Mouse (Mus musculus): Measurements from ENCODE around the gene Il1rl2.
"Not testable (repeated sequence)": the region's sequence is repeated elsewhere in the genome, so short reads cannot be mapped to it uniquely, and the experiment has no call there.

The Il1rl2 gene

GRCm38 (mm10) chr1:40324457-40324856 is at the start of gene Il1rl2:
Gene Il1rl2, plus strand, starts transcription at chr1:40324610.
- DNase-seq (ENCODE audit: low spot score in 2 of 2): peak in 1 of 2 experiments; percentile 14

GRCm38 (mm10) chr1:40275285-40276013 is 49.0 kb upstream of the Il1rl2 start:
- DNase-seq (ENCODE audit: low spot score in 2 of 2): no peak

- DNase-seq (ENCODE audit: low spot score in 2 of 2): no peak
These were observed 46.5 kb upstream of the Il1rl2 start for GRCm38 (mm10) chr1:40277944-40278343.

GRCm38 (mm10) chr1:40278720-40279119 is 45.7 kb upstream of the Il1rl2 start:
- no peak for DNase-seq (ENCODE audit: low spot score in 2 of 2)

- no peak for DNase-seq (ENCODE audit: low spot score in 2 of 2)
These were observed 45.1 kb upstream of the Il1rl2 start for GRCm38 (mm10) chr1:40279182-40279743.

GRCm38 (mm10) chr1:40281950-40282349 is 42.5 kb upstream of the Il1rl2 start:
- no peak for DNase-seq (ENCODE audit: low spot score in 2 of 2)

GRCm38 (mm10) chr1:40282394-40282793 is 42.0 kb upstream of the Il1rl2 start:
- DNase-seq (ENCODE audit: low spot score in 2 of 2): no peak

- DNase-seq (ENCODE audit: low spot score in 2 of 2): no peak
These were observed 40.4 kb upstream of the Il1rl2 start for GRCm38 (mm10) chr1:40283995-40284394.

- DNase-seq (ENCODE audit: low spot score in 2 of 2): no peak
These were observed 33.7 kb upstream of the Il1rl2 start for GRCm38 (mm10) chr1:40290489-40291255.

- DNase-seq (ENCODE audit: low spot score in 2 of 2): no peak
These were observed 32.2 kb upstream of the Il1rl2 start for GRCm38 (mm10) chr1:40292231-40292630.

- DNase-seq (ENCODE audit: low spot score in 2 of 2): no peak
These were observed 30.5 kb upstream of the Il1rl2 start for GRCm38 (mm10) chr1:40293891-40294290.

GRCm38 (mm10) chr1:40294824-40295223 is 29.6 kb upstream of the Il1rl2 start:
- DNase-seq (ENCODE audit: low spot score in 2 of 2): no peak

GRCm38 (mm10) chr1:40298053-40298452 is 26.4 kb upstream of the Il1rl2 start:
- DNase-seq (ENCODE audit: low spot score in 2 of 2): no peak

- no peak for DNase-seq (ENCODE audit: low spot score in 2 of 2)
These were observed 21.1 kb upstream of the Il1rl2 start for GRCm38 (mm10) chr1:40303179-40303866.

- not testable (repeated sequence) for DNase-seq (ENCODE audit: low spot score in 2 of 2)
These were observed 20.1 kb upstream of the Il1rl2 start for GRCm38 (mm10) chr1:40304321-40304720.

GRCm38 (mm10) chr1:40306111-40306510 is 18.3 kb upstream of the Il1rl2 start:
- DNase-seq (ENCODE audit: low spot score in 2 of 2): no peak

GRCm38 (mm10) chr1:40311123-40311522 is 13.3 kb upstream of the Il1rl2 start:
- no peak for DNase-seq (ENCODE audit: low spot score in 2 of 2)

GRCm38 (mm10) chr1:40311625-40312024 is 12.8 kb upstream of the Il1rl2 start:
- no peak for DNase-seq (ENCODE audit: low spot score in 2 of 2)

GRCm38 (mm10) chr1:40314016-40314415 is 10.4 kb upstream of the Il1rl2 start:
- DNase-seq (ENCODE audit: low spot score in 2 of 2): no peak

- DNase-seq (ENCODE audit: low spot score in 2 of 2): peak; percentile 18 to 59
These were observed 6.8 kb upstream of the Il1rl2 start for GRCm38 (mm10) chr1:40317657-40318056.

GRCm38 (mm10) chr1:40321824-40322223 is 2.6 kb upstream of the Il1rl2 start:
- no peak for DNase-seq (ENCODE audit: low spot score in 2 of 2)

GRCm38 (mm10) chr1:40322543-40322942 is 1.9 kb upstream of the Il1rl2 start:
- no peak for DNase-seq (ENCODE audit: low spot score in 2 of 2)

All from urinary bladder, postnatal 36 days (tissue).